Mouse (Mus musculus) adipocyte (in vitro differentiated cells): ENCODE results near the gene Krt80.
A peak's percentile ranks its signal among the peaks of the same experiment; 100 is the strongest.
"Not testable (repeated sequence)": the region's sequence is repeated elsewhere in the genome, so short reads cannot be mapped to it uniquely, and the experiment has no call there.

Experiments
- DNase-seq: peaks from one replicate; pipeline ENCODE4 v3.0.0-alpha.2; 2016; ENCODE audit warnings: low spot score

Gene Krt80

GRCm38 (mm10) chr15:101352047-101352446 is 17.9 kb downstream of the Krt80 start:
- DNase-seq, result no peak

- DNase-seq, result peak; percentile 72
Observed at GRCm38 (mm10) chr15:101341797-101342515, 28.0 kb downstream of the Krt80 start.

- DNase-seq, result peak; percentile 93
Observed at GRCm38 (mm10) chr15:101339537-101339936, 30.4 kb downstream of the Krt80 start.

- DNase-seq, result no peak
Observed at GRCm38 (mm10) chr15:101338359-101338758, 31.6 kb downstream of the Krt80 start.

GRCm38 (mm10) chr15:101336474-101337174 is 33.3 kb downstream of the Krt80 start:
- no peak for DNase-seq

- no peak for DNase-seq
Observed at GRCm38 (mm10) chr15:101333648-101334047, 36.3 kb downstream of the Krt80 start.

- no peak for DNase-seq
Observed at GRCm38 (mm10) chr15:101333165-101333564, 36.8 kb downstream of the Krt80 start.

GRCm38 (mm10) chr15:101332370-101332769 is 37.6 kb downstream of the Krt80 start:
- DNase-seq, result no peak

GRCm38 (mm10) chr15:101331090-101331489 is 38.9 kb downstream of the Krt80 start:
- no peak for DNase-seq

- DNase-seq, result no peak
Observed at GRCm38 (mm10) chr15:101329564-101329892, 40.4 kb downstream of the Krt80 start.

- DNase-seq, result no peak
Observed at GRCm38 (mm10) chr15:101328876-101329563, 40.9 kb downstream of the Krt80 start.

GRCm38 (mm10) chr15:101327282-101327681 is 42.7 kb downstream of the Krt80 start:
- peak; percentile 94 for DNase-seq

GRCm38 (mm10) chr15:101325991-101326534 is 43.9 kb downstream of the Krt80 start:
- DNase-seq, result no peak

- DNase-seq, result not testable (repeated sequence)
Observed at GRCm38 (mm10) chr15:101324409-101324808, 45.6 kb downstream of the Krt80 start.

GRCm38 (mm10) chr15:101323511-101323910 is 46.5 kb downstream of the Krt80 start:
- no peak for DNase-seq

GRCm38 (mm10) chr15:101322640-101323039 is 47.3 kb downstream of the Krt80 start:
- DNase-seq, result peak; percentile 79

GRCm38 (mm10) chr15:101322106-101322505 is 47.9 kb downstream of the Krt80 start:
- DNase-seq, result no peak

- DNase-seq, result no peak
Observed at GRCm38 (mm10) chr15:101321126-101321525, 48.8 kb downstream of the Krt80 start.

- DNase-seq, result no peak
Observed at GRCm38 (mm10) chr15:101320618-101321041, 49.3 kb downstream of the Krt80 start.

- DNase-seq, result no peak
Observed at GRCm38 (mm10) chr15:101320010-101320617, 49.8 kb downstream of the Krt80 start.

GRCm38 (mm10) chr15:101318889-101319765 is 50.8 kb downstream of the Krt80 start:
- DNase-seq, result no peak
